Mouse (Mus musculus) hindbrain, embryonic 10.5 days (tissue): ENCODE results near the gene Gm20604. TPM values are rescaled to one million over a fixed set of nuclear protein-coding genes. Genes with fewer than 3 reads are reported as not detected.

ENCODE experiments used
- DNase-seq: peaks from one replicate; pipeline ENCODE4 v3.0.0-alpha.2; 2017; ENCODE audit warnings: low spot score
- H3K27ac ChIP-seq: fragments of 300-500 bp; sonication (generic); 2 replicates; pipeline ENCODE4 v1.5.1; 2016; ENCODE audit warnings: mild to moderate bottlenecking, moderate library complexity
- H3K27me3 ChIP-seq: fragments of 300-500 bp; sonication (generic); 2 replicates; pipeline ENCODE4 v1.6.1; 2016; ENCODE audit warnings: mild to moderate bottlenecking; ENCODE audit not compliant: poor library complexity, insufficient read depth, severe bottlenecking
- H3K36me3 ChIP-seq: fragments of 300-500 bp; sonication (generic); 2 replicates; pipeline ENCODE4 v1.6.1; 2016; ENCODE audit warnings: mild to moderate bottlenecking, moderate library complexity
- H3K4me1 ChIP-seq: fragments of 300-500 bp; sonication (generic); replicated peaks from 2 replicates; pipeline ENCODE4 v1.6.1; 2016; ENCODE audit warnings: mild to moderate bottlenecking
- H3K4me3 ChIP-seq: fragments of 300-500 bp; sonication (generic); 2 replicates; pipeline ENCODE4 v1.5.1; 2016; ENCODE audit warnings: mild to moderate bottlenecking, moderate library complexity
- H3K9me3 ChIP-seq: fragments of 300-500 bp; sonication (generic); 2 replicates; pipeline ENCODE4 v1.6.1; 2016; ENCODE audit warnings: mild to moderate bottlenecking, moderate library complexity
- WGBS: fragments of 180-500 bp; shearing (Covaris S2); methylation state at CpG from one replicate; pipeline ENCODE4 v1.1.7; 2016; 5-methylcytosine and 5-hydroxymethylcytosine counted together
- polyA plus RNA-seq: library from polyadenylated mRNA; unstranded; fragments of >200 nt; fragmentation: Nextera tagmentation; extraction: Ambion mirVana; gene quantifications from 2 replicates; pipeline ENCODE4 v1.2.1, GENCODE M21; 2016

Gm20604 gene
- polyA plus RNA-seq: 29.0 and 29.8 TPM in 2 replicates

GRCm38 (mm10) chr12:102758403-102758756, at the start of gene Gm20604:
TSS of gene Gm20604 (minus strand) at chr12:102758672.
- H3K27ac ChIP-seq: peak within 1 kb of the TSS; percentile 94
- under 1% methylated on average over 10 of the region's 10 CpGs for WGBS
- H3K4me1 ChIP-seq: peaks cover 33% of the 10 kb centered on the region
- DNase-seq: no peak
- H3K36me3 ChIP-seq: peaks cover 44% of the 10 kb centered on the region
- H3K4me3 ChIP-seq: peak within 1 kb of the TSS; percentile 90
- H3K9me3 ChIP-seq: no peaks in the 10 kb centered on the region
- no peaks in the 10 kb centered on the region for H3K27me3 ChIP-seq

- Histone ChIP-seq H3K27ac (no peak overlapping the region), H3K4me3 (no peak overlapping the region), H3K36me3 (peaks cover 56% of the 10 kb centered on the region), H3K27me3 (no peaks in the 10 kb centered on the region), H3K9me3 (no peaks in the 10 kb centered on the region), H3K4me1 (no peaks in the 10 kb centered on the region)
- DNase-seq: no peak
- 95% methylated on average over 2 of the region's 2 CpGs for WGBS
Measured at GRCm38 (mm10) chr12:102799528-102799927, 41.1 kb upstream of the Gm20604 start.

GRCm38 (mm10) chr12:102787927-102788326, 29.5 kb upstream of the Gm20604 start:
- Histone ChIP-seq H3K27ac (no peak overlapping the region), H3K9me3 (no peaks in the 10 kb centered on the region), H3K27me3 (no peaks in the 10 kb centered on the region), H3K4me1 (no peaks in the 10 kb centered on the region), H3K36me3 (peaks cover 97% of the 10 kb centered on the region), H3K4me3 (no peak overlapping the region)
- no peak for DNase-seq
- WGBS: 90% methylated on average over 7 of the region's 7 CpGs

- H3K9me3 ChIP-seq: no peaks in the 10 kb centered on the region
- H3K4me3 ChIP-seq: no peak overlapping the region
- no peak for DNase-seq
- no peak overlapping the region for H3K27ac ChIP-seq
- H3K4me1 ChIP-seq: no peaks in the 10 kb centered on the region
- H3K36me3 ChIP-seq: peaks cover 88% of the 10 kb centered on the region
- WGBS: 81% methylated on average over 5 of the region's 5 CpGs
- no peaks in the 10 kb centered on the region for H3K27me3 ChIP-seq
Measured at GRCm38 (mm10) chr12:102785593-102785985, 27.1 kb upstream of the Gm20604 start.

- DNase-seq: no peak
- Histone ChIP-seq H3K36me3 (peaks cover 82% of the 10 kb centered on the region), H3K4me1 (no peaks in the 10 kb centered on the region), H3K27me3 (no peaks in the 10 kb centered on the region), H3K9me3 (no peaks in the 10 kb centered on the region), H3K4me3 (no peak overlapping the region), H3K27ac (no peak overlapping the region)
- 89% methylated on average over 19 of the region's 19 CpGs for WGBS
Measured at GRCm38 (mm10) chr12:102784899-102785592, 26.6 kb upstream of the Gm20604 start.

GRCm38 (mm10) chr12:102782841-102783240, 24.4 kb upstream of the Gm20604 start:
- H3K4me3 ChIP-seq: no peak overlapping the region
- DNase-seq: no peak
- H3K36me3 ChIP-seq: peaks cover 67% of the 10 kb centered on the region
- 95% methylated on average over 5 of the region's 5 CpGs for WGBS
- no peak overlapping the region for H3K27ac ChIP-seq
- no peaks in the 10 kb centered on the region for H3K9me3 ChIP-seq
- H3K27me3 ChIP-seq: no peaks in the 10 kb centered on the region
- no peaks in the 10 kb centered on the region for H3K4me1 ChIP-seq

GRCm38 (mm10) chr12:102779452-102779851, 21.0 kb upstream of the Gm20604 start:
- H3K36me3 ChIP-seq: peaks cover 68% of the 10 kb centered on the region
- H3K27me3 ChIP-seq: no peaks in the 10 kb centered on the region
- 55% methylated on average over 3 of the region's 3 CpGs for WGBS
- no peak overlapping the region for H3K27ac ChIP-seq
- no peaks in the 10 kb centered on the region for H3K9me3 ChIP-seq
- no peak overlapping the region for H3K4me3 ChIP-seq
- no peaks in the 10 kb centered on the region for H3K4me1 ChIP-seq
- no peak for DNase-seq

GRCm38 (mm10) chr12:102778151-102778550, 19.7 kb upstream of the Gm20604 start:
- H3K27ac ChIP-seq: no peak overlapping the region
- no peak overlapping the region for H3K4me3 ChIP-seq
- no peaks in the 10 kb centered on the region for H3K27me3 ChIP-seq
- H3K36me3 ChIP-seq: peaks cover 69% of the 10 kb centered on the region
- 90% methylated on average over 5 of the region's 5 CpGs for WGBS
- no peaks in the 10 kb centered on the region for H3K9me3 ChIP-seq
- H3K4me1 ChIP-seq: no peaks in the 10 kb centered on the region
- no peak for DNase-seq

GRCm38 (mm10) chr12:102776035-102776434, 17.6 kb upstream of the Gm20604 start:
- Histone ChIP-seq H3K9me3 (peaks cover 7% of the 10 kb centered on the region; the same call in 1 of the 2 replicates), H3K4me3 (no peak overlapping the region), H3K27me3 (no peaks in the 10 kb centered on the region), H3K4me1 (no peaks in the 10 kb centered on the region), H3K27ac (no peak overlapping the region), H3K36me3 (peaks cover 76% of the 10 kb centered on the region)
- DNase-seq: no peak
- 92% methylated on average over 14 of the region's 14 CpGs for WGBS

GRCm38 (mm10) chr12:102772676-102773075, 14.2 kb upstream of the Gm20604 start:
- WGBS: 98% methylated on average over 5 of the region's 5 CpGs
- no peak overlapping the region for H3K4me3 ChIP-seq
- no peak overlapping the region for H3K27ac ChIP-seq
- no peaks in the 10 kb centered on the region for H3K4me1 ChIP-seq
- H3K27me3 ChIP-seq: no peaks in the 10 kb centered on the region
- no peak for DNase-seq
- peaks cover 100% of the 10 kb centered on the region for H3K36me3 ChIP-seq
- peaks cover 7% of the 10 kb centered on the region; the same call in 1 of the 2 replicates for H3K9me3 ChIP-seq

GRCm38 (mm10) chr12:102771601-102772000, 13.1 kb upstream of the Gm20604 start:
- H3K4me1 ChIP-seq: no peaks in the 10 kb centered on the region
- DNase-seq: no peak
- H3K27me3 ChIP-seq: no peaks in the 10 kb centered on the region
- no peak overlapping the region for H3K4me3 ChIP-seq
- H3K27ac ChIP-seq: no peak overlapping the region
- H3K9me3 ChIP-seq: peaks cover 7% of the 10 kb centered on the region; the same call in 1 of the 2 replicates
- H3K36me3 ChIP-seq: peaks cover 100% of the 10 kb centered on the region
- WGBS: 97% methylated on average over 8 of the region's 8 CpGs

- H3K4me1 ChIP-seq: no peaks in the 10 kb centered on the region
- no peak overlapping the region for H3K4me3 ChIP-seq
- WGBS: 93% methylated on average over 4 of the region's 4 CpGs
- no peak for DNase-seq
- no peak overlapping the region for H3K27ac ChIP-seq
- H3K36me3 ChIP-seq: peaks cover 98% of the 10 kb centered on the region
- H3K9me3 ChIP-seq: peaks cover 7% of the 10 kb centered on the region; the same call in 1 of the 2 replicates
- H3K27me3 ChIP-seq: no peaks in the 10 kb centered on the region
Measured at GRCm38 (mm10) chr12:102769000-102769399, 10.5 kb upstream of the Gm20604 start.

GRCm38 (mm10) chr12:102763696-102764095, 5.2 kb upstream of the Gm20604 start:
- H3K4me1 ChIP-seq: peaks cover 15% of the 10 kb centered on the region
- peaks cover 69% of the 10 kb centered on the region for H3K36me3 ChIP-seq
- H3K4me3 ChIP-seq: no peak overlapping the region
- DNase-seq: no peak
- H3K27ac ChIP-seq: no peak overlapping the region
- H3K9me3 ChIP-seq: no peaks in the 10 kb centered on the region
- H3K27me3 ChIP-seq: no peaks in the 10 kb centered on the region

GRCm38 (mm10) chr12:102761668-102762067, 3.2 kb upstream of the Gm20604 start:
- no peak for DNase-seq
- peaks cover 49% of the 10 kb centered on the region for H3K36me3 ChIP-seq
- no peaks in the 10 kb centered on the region for H3K9me3 ChIP-seq
- no peak overlapping the region for H3K27ac ChIP-seq
- H3K4me1 ChIP-seq: peaks cover 27% of the 10 kb centered on the region
- no peak overlapping the region for H3K4me3 ChIP-seq
- H3K27me3 ChIP-seq: no peaks in the 10 kb centered on the region
- WGBS: 92% methylated on average over 3 of the region's 3 CpGs
